Mouse (Mus musculus): ENCODE measurements at regions not wholly inside any gene's neighbourhood (a gene's known extent, or its start where the extent isn't known, plus 50 kb on each side); places are given as distances from the start of the nearest gene placed in this dataset.

- TF ChIP-seq CTCF (IDR thresholded peaks at IDR 0.05; ENCODE audit: borderline replicate concordance, extremely low read depth, insufficient read depth, insufficient read length) (no peak), POLR2A (IDR thresholded peaks at IDR 0.05; ENCODE audit: borderline replicate concordance, extremely low read depth, insufficient read depth, insufficient read length, poor library complexity, severe bottlenecking) (no peak)
These were observed 103.1 kb upstream of the E2f7 start for GRCm38 (mm10) chr10:110642065-110642690.

Data from brain, embryonic 14.5 days (tissue).